Mouse (Mus musculus) brain, embryonic 14.5 days (tissue): ENCODE results near the gene Hint1.

Experiments
- CTCF ChIP-seq: fragments of 200-500 bp; IDR thresholded peaks from 2 replicates; pipeline ENCODE4 v1.5.1; 2012; ENCODE audit warnings: inconsistent platforms, mild to moderate bottlenecking, moderate library complexity, borderline replicate concordance; ENCODE audit not compliant: insufficient read depth, insufficient read length; ENCODE audit errors: extremely low read depth
- POLR2A ChIP-seq: fragments of 200-500 bp; IDR thresholded peaks from 2 replicates; pipeline ENCODE4 v1.6.1; 2012; ENCODE audit warnings: mild to moderate bottlenecking, inconsistent platforms, borderline replicate concordance; ENCODE audit not compliant: poor library complexity, insufficient read depth, insufficient read length, severe bottlenecking; ENCODE audit errors: extremely low read depth

DNA sequence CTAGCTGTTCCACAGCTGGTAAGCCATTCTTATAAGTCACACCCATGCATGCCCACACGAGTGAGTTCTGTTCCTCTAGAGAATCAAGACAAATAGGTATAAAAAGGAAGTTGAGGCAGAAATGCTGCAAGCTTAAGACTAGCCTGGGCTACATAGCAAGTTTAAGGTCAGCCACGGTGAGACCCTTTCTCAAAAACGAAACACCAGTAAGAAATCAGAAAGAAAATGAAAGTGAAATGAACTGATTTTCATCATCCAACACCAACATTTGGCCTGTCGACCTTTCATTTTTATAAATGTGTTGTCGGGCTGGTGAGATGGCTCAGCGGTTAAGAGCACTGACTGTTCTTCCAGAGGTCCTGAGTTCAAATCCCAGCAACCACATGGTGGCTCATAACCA is 12.7 kb downstream of the Hint1 start:
- TF ChIP-seq CTCF: no peak
- TF ChIP-seq POLR2A: no peak
